Mouse (Mus musculus): Measurements from ENCODE around the gene Thsd4. TPM values are rescaled to one million over a fixed set of nuclear protein-coding genes. Genes with fewer than 3 reads are reported as not detected.

The Thsd4 gene
- total RNA-seq, 2 experiments from 2014 or later, result 0.07 TPM; not detected in 1

GRCm38 (mm10) chr9:60518216-60518615 lies 3.6 kb downstream of the Thsd4 start:
- ATAC-seq (ENCODE audit: poor library complexity, severe bottlenecking), result no peak

- no peak for ATAC-seq (ENCODE audit: poor library complexity, severe bottlenecking)
Observed at GRCm38 (mm10) chr9:60517148-60517547, 4.7 kb downstream of the Thsd4 start.

- ATAC-seq (ENCODE audit: poor library complexity, severe bottlenecking), result no peak
Observed at GRCm38 (mm10) chr9:60516379-60516778, 5.5 kb downstream of the Thsd4 start.

DNA sequence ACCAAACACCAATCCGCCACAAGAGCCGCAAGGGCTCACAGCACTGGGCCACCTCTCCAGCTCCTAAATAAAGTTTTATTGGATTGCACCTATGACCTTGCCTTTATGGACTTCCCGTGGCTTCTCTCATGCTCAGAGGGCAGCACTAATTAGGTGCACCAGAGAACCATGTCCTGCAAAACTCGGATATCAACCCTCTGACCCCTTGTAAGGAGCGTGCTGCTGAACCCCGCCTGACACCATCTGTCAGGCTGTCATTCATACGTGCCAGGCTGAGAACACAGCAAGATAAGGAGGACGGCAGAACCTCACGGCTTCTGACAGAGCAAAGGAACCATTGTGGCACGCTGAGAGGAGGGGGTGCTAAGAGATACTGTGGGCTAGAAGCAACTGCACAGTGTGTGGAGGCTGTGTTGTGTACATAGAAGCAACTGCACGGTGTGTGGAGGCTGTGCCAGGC lies 8.5 kb downstream of the Thsd4 start:
- no peak for ATAC-seq (ENCODE audit: poor library complexity, severe bottlenecking)

- ATAC-seq (ENCODE audit: poor library complexity, severe bottlenecking), result no peak
Observed at GRCm38 (mm10) chr9:60510876-60511275, 11.0 kb downstream of the Thsd4 start.

DNA sequence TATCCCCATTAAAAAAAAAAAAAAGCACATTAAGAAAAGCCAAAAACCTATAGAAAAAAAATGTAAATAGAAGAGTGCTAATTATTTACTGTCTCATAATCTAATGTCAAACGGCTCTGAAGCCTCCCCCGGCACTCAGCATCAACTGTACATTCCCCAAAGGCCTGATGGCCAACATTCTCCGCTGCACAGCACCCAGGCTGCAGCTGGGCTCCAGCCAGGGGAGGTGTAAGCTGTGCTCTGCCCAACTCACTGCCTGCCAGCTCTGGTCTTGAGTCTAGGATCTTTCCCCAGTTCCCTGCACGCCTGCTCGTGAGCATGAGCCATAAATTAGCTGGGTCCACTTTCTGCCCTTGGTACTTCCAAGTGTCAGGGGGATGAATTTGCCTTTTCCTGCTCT lies 15.7 kb downstream of the Thsd4 start:
- no peak for ATAC-seq (ENCODE audit: poor library complexity, severe bottlenecking)

DNA sequence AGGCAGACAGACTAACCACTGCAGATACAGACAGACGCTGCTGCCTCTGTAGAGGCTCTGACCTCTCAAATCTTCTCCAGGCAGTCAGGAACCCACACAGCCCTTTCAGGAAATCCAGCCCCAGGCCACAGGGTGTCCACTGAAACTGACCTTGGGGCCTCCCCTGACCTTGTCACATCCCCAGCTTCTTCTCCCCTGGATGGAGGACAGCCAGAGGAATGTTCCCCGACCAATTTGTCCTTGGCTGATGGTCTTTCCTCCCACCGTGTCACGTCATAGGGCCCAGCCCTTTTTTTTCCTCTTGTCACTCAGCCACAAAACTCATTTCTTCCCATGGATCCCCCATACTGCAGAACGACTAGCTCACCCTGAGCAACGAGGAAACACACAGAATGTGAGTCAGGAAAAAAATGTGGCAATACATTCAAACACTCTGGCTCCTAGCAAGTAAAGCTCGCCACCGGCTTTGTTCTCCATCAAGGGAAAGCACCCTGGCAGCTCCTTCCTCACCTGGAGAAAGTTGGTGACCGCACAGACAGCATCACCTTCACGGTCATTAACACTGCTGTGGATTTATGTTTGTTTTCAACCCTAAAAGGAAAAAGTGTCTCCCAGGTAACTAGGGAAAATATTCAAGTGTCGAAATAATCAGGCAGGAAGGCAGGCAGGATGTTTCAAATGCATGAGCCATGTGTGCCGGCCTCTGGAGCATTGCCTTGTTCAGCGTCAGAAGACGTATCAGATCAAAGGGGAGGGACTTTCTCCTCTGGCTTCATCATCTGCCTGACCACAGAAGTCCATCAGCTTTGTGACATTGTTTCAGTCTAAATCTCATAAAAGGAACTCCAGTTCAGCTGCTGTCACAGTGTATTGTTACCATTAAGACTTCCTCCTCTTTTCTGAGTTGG lies 17.2 kb downstream of the Thsd4 start:
- ATAC-seq (ENCODE audit: poor library complexity, severe bottlenecking), result no peak

DNA sequence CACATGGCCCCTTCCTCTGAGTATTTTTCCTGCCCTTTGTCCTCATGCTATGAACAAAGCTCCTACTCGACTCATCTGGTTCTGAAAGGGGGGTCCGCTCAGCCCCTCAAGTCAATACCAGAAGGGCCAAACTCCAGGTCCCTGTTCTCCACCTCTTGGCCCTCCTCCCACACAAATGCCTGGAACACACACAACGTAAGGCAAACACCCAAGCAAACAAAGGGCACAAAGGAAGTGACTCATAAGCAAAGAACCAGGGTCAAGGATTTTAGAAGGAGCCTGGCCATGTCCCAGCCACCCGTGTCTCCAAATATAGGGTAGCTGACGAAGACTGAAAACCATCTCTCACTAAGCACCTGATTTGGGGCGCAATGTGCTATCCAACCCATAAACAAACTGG lies 19.6 kb downstream of the Thsd4 start:
- ATAC-seq (ENCODE audit: poor library complexity, severe bottlenecking), result no peak

GRCm38 (mm10) chr9:60501504-60502179 lies 20.2 kb downstream of the Thsd4 start:
- no peak for ATAC-seq (ENCODE audit: poor library complexity, severe bottlenecking)

DNA sequence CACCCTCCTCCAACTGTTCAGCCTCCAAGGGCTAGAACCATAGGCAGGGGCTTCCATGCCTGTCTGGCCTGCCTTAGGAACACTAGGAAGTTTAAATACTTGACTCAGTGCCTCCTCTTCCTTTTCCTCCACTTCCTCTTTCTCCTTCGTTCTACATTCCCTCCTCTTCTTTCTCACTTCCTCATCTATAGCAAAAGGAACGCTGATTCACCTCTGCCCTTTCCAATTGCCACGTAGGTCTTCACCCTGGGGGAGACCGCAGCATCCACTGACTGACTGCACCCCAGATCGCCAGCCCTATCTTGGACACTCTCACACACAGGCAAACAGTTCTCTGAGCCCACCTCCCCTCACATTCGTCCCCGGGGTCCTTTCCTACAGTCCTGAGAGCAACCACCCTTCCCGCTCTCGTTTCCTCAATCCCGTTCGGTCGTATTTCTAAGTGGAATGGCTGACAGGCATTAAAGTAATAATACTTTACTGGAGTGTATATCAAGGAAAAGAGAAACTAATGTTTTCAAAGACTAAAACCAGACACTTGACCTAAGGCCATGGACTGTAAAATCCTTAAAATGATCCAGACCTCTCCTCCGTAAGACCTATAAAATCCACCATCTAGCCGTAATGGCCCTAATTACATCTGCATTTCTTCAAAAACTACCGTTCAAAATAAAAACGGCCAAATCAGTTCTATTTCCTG lies 29.4 kb downstream of the Thsd4 start:
- peak; percentile 87 for ATAC-seq (ENCODE audit: poor library complexity, severe bottlenecking)

- ATAC-seq (ENCODE audit: poor library complexity, severe bottlenecking), result no peak
Observed at GRCm38 (mm10) chr9:60491489-60492100, 30.3 kb downstream of the Thsd4 start.

GRCm38 (mm10) chr9:60491079-60491478 lies 30.8 kb downstream of the Thsd4 start:
- ATAC-seq (ENCODE audit: poor library complexity, severe bottlenecking), result no peak

- no peak for ATAC-seq (ENCODE audit: poor library complexity, severe bottlenecking)
Observed at GRCm38 (mm10) chr9:60488816-60489215, 33.0 kb downstream of the Thsd4 start.

- ATAC-seq (ENCODE audit: poor library complexity, severe bottlenecking), result no peak
Observed at GRCm38 (mm10) chr9:60482165-60482564, 39.7 kb downstream of the Thsd4 start.

- ATAC-seq (ENCODE audit: poor library complexity, severe bottlenecking), result no peak
Observed at GRCm38 (mm10) chr9:60480052-60480451, 41.8 kb downstream of the Thsd4 start.

DNA sequence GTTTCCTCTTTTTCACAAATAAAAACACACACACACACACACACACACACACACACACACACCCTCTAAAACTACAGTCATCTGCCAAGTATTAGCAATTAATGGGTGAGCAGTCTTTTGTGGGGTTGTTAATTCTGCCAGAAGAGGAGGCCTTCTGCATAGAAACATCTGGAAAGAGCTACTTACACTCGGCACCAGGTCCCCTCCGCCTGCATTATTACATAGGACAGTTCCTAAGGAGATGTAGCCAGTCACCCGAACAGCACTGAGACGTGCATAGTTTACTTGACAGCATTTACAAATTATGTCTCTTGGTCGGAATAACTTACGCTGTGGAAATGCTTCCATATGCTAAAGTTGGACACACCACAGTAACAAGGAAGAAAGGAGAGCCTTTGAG lies 43.0 kb downstream of the Thsd4 start:
- no peak for ATAC-seq (ENCODE audit: poor library complexity, severe bottlenecking)

- no peak for ATAC-seq (ENCODE audit: poor library complexity, severe bottlenecking)
Observed at GRCm38 (mm10) chr9:60477991-60478750, 43.7 kb downstream of the Thsd4 start.

DNA sequence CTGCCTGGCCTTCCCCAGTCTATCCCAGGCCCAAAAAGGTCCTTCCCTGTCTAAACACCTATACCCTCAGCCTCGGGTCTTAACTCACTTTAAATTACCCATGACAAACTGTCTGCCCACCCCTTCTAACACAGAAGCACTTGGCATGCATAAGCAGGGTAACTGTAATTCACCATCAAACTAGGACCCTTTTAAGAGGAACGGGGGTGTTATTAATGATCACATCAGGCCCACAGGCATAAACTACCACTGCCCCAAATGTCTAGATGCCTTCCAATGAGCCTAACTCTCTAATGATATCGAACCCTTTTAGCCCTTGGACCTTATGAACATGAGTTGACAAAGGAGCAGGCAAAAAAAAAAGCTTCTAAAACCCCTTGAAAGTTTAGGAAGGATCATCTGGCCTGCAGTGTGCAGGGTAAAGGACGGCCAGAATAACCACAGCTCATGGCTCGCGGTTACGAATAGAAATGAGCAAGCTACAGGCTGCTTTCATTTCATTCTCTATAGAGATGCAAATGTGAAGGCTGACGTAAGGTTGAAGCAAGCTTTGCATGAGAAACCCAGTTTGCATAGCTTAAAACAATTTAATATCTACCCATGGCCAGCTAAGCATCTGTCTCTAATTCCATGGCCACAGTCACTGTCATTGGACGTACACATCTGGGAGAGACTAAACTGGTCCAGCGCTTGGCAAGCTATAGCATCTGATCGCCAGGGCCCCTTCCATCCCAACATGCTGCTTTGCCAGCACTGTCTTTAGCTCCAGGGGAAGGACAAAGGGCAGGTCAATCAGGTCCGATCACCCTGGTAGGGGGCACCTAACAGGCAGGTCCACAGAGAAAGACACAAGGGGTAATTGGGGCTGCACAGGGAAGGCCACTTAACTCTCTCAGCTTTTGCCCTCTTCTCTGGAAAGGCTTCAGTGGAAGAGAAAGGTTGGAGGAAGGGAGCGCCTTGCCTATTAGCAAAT lies 61.5 kb downstream of the Thsd4 start:
- no peak for ATAC-seq (ENCODE audit: poor library complexity, severe bottlenecking)

DNA sequence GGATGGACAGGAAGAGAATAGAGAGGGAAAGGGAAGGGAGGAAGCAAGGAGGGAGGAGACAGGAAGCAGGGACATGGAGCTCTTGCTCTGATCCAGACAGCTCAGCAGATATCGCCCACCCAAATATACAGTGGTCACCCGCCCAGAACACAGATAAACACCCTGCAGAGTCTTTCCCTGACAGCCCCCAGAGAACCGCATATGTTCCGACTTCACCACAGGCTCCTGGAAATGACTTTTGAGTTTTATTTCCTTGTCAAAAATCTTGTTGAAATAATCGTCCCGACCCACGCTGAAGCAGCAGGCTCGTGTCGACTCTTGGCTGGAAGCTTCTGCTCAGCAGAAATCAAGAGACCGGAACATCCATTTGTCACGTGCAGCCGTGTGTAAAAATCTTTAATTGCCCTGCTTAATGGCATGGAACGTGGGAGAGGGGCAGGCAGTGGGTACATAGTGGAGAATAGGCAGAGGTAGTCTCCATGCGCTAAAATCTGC lies 63.3 kb downstream of the Thsd4 start:
- no peak for ATAC-seq (ENCODE audit: poor library complexity, severe bottlenecking)
